Mouse (Mus musculus) bone marrow, adult 2 months (tissue): ENCODE measurements around the gene Gabrr2.

ENCODE experiments used
- CTCF ChIP-seq: fragments of 200-500 bp; IDR thresholded peaks from 2 replicates; pipeline ENCODE4 v1.5.1; 2011; ENCODE audit warnings: low read length, control low read depth; ENCODE audit not compliant: control insufficient read depth, insufficient read depth
- POLR2A ChIP-seq: fragments of 200-500 bp; IDR thresholded peaks from 2 replicates; pipeline ENCODE4 v1.6.1; 2011; ENCODE audit warnings: low read depth, mild to moderate bottlenecking, control low read depth, low read length, borderline replicate concordance; ENCODE audit not compliant: control insufficient read depth

- TF ChIP-seq CTCF (no peak), POLR2A (no peak)
Measured at GRCm38 (mm10) chr4:33054426-33054825, 8.4 kb upstream of the Gabrr2 start.
